Mouse (Mus musculus) stomach, embryonic 14.5 days (tissue): ENCODE measurements around the gene Elf3. TPM values are rescaled to one million over a fixed set of nuclear protein-coding genes. Genes with fewer than 3 reads are reported as not detected.
"Not testable (repeated sequence)": the region's sequence is repeated elsewhere in the genome, so short reads cannot be mapped to it uniquely, and the experiment has no call there.

Experiments
- ATAC-seq: fragments of 200-750 bp; cut with Nextera tagmentation; 2 replicates; pipeline ENCODE4 v1.8.0; 2017; ENCODE audit warnings: low read depth, moderate TSS enrichment; ENCODE audit not compliant: insufficient number of reproducible peaks, insufficient read depth, low FRiP score
- H3K27ac ChIP-seq: fragments of 300-500 bp; sonication (generic); 2 replicates; pipeline ENCODE4 v1.5.1; 2014; ENCODE audit warnings: mild to moderate bottlenecking, low read length, moderate library complexity, mixed read lengths
- H3K27me3 ChIP-seq: fragments of 300-500 bp; sonication (generic); 2 replicates; pipeline ENCODE4 v1.6.1; 2014; ENCODE audit warnings: low read length, control low read depth, mixed read lengths; ENCODE audit not compliant: control insufficient read depth, insufficient read depth
- H3K36me3 ChIP-seq: fragments of 300-500 bp; sonication (generic); 2 replicates; pipeline ENCODE4 v1.6.1; 2014; ENCODE audit warnings: mild to moderate bottlenecking, control low read depth, low read length, moderate library complexity, mixed read lengths; ENCODE audit not compliant: control insufficient read depth, insufficient read depth
- H3K4me1 ChIP-seq: fragments of 300-500 bp; sonication (generic); 2 replicates; pipeline ENCODE4 v1.6.1; 2014; ENCODE audit warnings: low read length, control low read depth, mixed read lengths; ENCODE audit not compliant: control insufficient read depth, insufficient read depth
- H3K4me2 ChIP-seq: fragments of 300-500 bp; sonication (generic); replicated peaks from 2 replicates; pipeline ENCODE4 v1.6.1; 2014; ENCODE audit warnings: low read depth, low read length, control low read depth
- H3K4me3 ChIP-seq: fragments of 300-500 bp; sonication (generic); 2 replicates; pipeline ENCODE4 v1.5.1; 2014; ENCODE audit warnings: low read depth, low read length, control low read depth
- H3K9ac ChIP-seq: fragments of 300-500 bp; sonication (generic); replicated peaks from 2 replicates; pipeline ENCODE4 v1.6.1; 2014; ENCODE audit warnings: low read depth, mild to moderate bottlenecking, control low read depth, low read length, moderate library complexity, mixed read lengths
- H3K9me3 ChIP-seq: fragments of 300-500 bp; sonication (generic); 2 replicates; pipeline ENCODE4 v1.6.1; 2016; ENCODE audit warnings: low read depth, low read length, control low read depth; ENCODE audit not compliant: control insufficient read depth
- WGBS: fragments of 180-500 bp; shearing (Covaris S2); extraction: QIAGEN DNeasy Blood & Tissue Kit; methylation state at CpG from one replicate; pipeline ENCODE4 v1.1.7; 2014; 5-methylcytosine and 5-hydroxymethylcytosine counted together
- polyA plus RNA-seq: library from polyadenylated mRNA; unstranded; fragments of >200 nt; fragmentation: Nextera tagmentation; extraction: Ambion mirVana; gene quantifications from 2 replicates; pipeline ENCODE4 v1.2.1, GENCODE M21; 2014

Gene Elf3
- polyA plus RNA-seq, 1 experiment from 2014 or later = 98.9 TPM

DNA sequence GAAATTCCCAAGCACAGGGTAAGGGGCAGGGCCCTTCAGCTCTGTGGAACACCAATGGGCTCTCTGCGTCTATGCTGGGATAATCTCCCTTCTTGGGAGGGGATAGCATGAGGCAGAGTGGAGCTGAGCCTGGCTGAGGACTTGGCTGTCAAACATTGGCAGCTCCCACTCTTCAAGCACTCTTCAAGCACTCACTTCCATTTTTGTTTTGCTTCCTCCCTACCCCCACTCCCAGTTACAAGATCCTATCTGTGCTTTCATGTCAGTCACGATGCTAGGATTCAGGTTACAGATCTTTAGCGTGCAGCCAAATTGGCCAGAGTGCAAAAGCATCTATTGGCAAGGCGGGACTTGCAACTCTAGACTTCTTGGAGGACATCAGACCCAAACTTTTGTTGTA, 5.5 kb downstream of the Elf3 start:
- H3K36me3 ChIP-seq = peaks cover 4% of the 10 kb centered on the region; the same call in 1 of the 2 replicates
- no peak overlapping the region for H3K27ac ChIP-seq
- no peaks in the 10 kb centered on the region for H3K9me3 ChIP-seq
- no peak for ATAC-seq
- H3K9ac ChIP-seq = no peak overlapping the region
- no peak overlapping the region for H3K4me2 ChIP-seq
- WGBS = 26% methylated on average over 4 of the region's 4 CpGs
- no peak overlapping the region for H3K4me3 ChIP-seq
- H3K4me1 ChIP-seq = peaks cover 8% of the 10 kb centered on the region; the same call in 1 of the 2 replicates
- no peaks in the 10 kb centered on the region for H3K27me3 ChIP-seq

DNA sequence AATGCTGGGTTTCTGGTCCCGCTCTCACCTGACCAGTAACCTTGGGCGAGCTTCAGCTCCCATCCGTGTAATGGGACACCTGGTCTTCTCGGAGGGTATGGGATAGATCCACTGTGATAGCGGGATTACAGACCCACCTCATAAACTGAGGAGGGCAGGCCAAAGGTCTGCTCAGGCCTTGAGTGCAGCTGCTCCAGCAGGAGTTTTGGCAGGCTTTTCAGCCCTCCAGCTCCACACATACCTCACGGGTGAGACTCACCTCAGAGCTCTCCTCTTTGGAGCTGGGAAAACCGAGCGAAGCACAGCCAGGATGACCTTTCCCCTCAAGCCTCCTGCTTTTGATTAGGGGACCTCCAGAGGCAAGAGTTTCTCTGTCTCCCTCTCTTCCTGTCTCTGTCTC, 7.0 kb downstream of the Elf3 start:
- Histone ChIP-seq H3K4me1 (peaks cover 8% of the 10 kb centered on the region; the same call in 1 of the 2 replicates), H3K27me3 (no peaks in the 10 kb centered on the region), H3K9ac (no peak overlapping the region), H3K4me3 (no peak overlapping the region), H3K4me2 (no peak overlapping the region), H3K9me3 (no peaks in the 10 kb centered on the region), H3K27ac (peak overlapping the region; percentile 72; the same call in 1 of the 2 replicates), H3K36me3 (peaks cover 4% of the 10 kb centered on the region; the same call in 1 of the 2 replicates)
- no peak for ATAC-seq
- 83% methylated on average over 8 of the region's 8 CpGs for WGBS

DNA sequence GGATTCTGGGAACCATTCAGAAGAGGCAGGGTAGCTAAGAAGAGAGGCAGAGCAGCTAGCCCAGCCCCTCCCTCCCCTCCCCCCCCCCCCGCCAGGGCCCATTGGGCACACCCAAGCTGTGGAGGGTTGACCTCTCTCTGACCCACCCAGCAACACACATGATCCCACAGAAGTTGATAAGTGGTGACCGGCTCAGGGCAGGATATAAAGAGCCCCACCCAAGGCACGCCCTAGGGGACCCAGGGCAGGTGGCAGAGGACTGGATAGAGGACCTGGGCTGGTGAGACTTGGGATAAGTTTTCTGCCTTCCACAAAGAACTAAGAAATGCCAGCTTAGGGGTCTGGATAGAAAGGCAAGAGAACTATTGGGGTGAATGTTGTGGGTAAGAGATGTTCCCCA, 7.7 kb downstream of the Elf3 start:
- no peak overlapping the region for H3K9ac ChIP-seq
- no peaks in the 10 kb centered on the region for H3K27me3 ChIP-seq
- ATAC-seq = peak; percentile 94
- WGBS = 69% methylated on average over 2 of the region's 3 CpGs
- H3K4me3 ChIP-seq = no peak overlapping the region
- peaks cover 4% of the 10 kb centered on the region; the same call in 1 of the 2 replicates for H3K36me3 ChIP-seq
- peaks cover 8% of the 10 kb centered on the region; the same call in 1 of the 2 replicates for H3K4me1 ChIP-seq
- H3K9me3 ChIP-seq = no peaks in the 10 kb centered on the region
- H3K4me2 ChIP-seq = no peak overlapping the region
- H3K27ac ChIP-seq = peak overlapping the region; percentile 72

DNA sequence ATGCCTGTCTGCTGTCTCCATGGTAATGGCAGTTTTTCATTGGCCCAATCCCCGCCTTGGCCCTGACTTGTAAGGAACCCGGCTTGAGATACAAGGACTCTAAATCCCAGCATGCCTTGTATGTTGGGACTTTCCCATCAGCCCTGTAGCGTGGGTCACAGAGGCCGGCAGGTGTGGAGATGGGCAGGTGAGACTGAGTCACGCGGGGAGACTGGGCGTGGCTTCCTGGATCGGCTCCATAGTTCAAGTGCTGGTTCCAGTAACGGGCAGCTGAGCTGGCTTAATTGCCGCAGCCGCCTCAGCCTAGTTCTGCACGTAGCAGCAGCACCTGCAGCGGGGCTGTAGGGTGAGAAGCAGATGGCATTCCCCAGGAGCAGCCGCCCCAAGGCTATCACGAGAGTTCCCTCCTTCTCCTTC, 9.9 kb downstream of the Elf3 start:
- 10% methylated on average over 15 of the region's 15 CpGs for WGBS
- peak; percentile 66 for ATAC-seq
- no peak overlapping the region for H3K4me3 ChIP-seq
- H3K27me3 ChIP-seq = no peaks in the 10 kb centered on the region
- peak overlapping the region; percentile 17 for H3K4me2 ChIP-seq
- no peak overlapping the region for H3K9ac ChIP-seq
- peaks cover 8% of the 10 kb centered on the region; the same call in 1 of the 2 replicates for H3K4me1 ChIP-seq
- H3K27ac ChIP-seq = peak overlapping the region; percentile 2; the same call in 1 of the 2 replicates
- no peaks in the 10 kb centered on the region for H3K9me3 ChIP-seq
- no peaks in the 10 kb centered on the region; the same call in 1 of the 2 replicates for H3K36me3 ChIP-seq

DNA sequence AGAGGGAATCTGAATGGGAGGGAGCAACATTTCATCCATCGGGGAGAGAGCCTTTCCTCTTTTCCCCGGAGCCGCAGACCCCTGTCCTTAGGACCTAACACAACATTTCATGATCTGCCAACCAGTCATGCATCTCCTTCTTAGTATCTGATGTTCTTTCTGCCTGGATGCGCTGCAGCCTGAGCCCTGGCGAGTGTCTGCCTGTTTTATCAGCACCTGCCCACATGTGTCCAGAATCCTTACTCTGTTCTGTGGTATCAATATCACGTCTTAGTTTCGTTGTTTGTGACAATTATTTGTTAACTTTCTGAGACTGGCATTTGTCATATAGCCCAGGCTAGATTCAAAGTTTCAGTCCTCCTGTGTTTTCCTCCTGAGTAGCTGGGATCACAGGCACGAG, 14.4 kb downstream of the Elf3 start:
- Histone ChIP-seq H3K27me3 (no peaks in the 10 kb centered on the region), H3K9ac (no peak overlapping the region), H3K4me1 (peaks cover 4% of the 10 kb centered on the region; the same call in 1 of the 2 replicates), H3K36me3 (no peaks in the 10 kb centered on the region), H3K4me2 (no peak overlapping the region), H3K9me3 (no peaks in the 10 kb centered on the region), H3K4me3 (no peak overlapping the region), H3K27ac (no peak overlapping the region)
- WGBS = 78% methylated on average over 8 of the region's 8 CpGs
- ATAC-seq = no peak

DNA sequence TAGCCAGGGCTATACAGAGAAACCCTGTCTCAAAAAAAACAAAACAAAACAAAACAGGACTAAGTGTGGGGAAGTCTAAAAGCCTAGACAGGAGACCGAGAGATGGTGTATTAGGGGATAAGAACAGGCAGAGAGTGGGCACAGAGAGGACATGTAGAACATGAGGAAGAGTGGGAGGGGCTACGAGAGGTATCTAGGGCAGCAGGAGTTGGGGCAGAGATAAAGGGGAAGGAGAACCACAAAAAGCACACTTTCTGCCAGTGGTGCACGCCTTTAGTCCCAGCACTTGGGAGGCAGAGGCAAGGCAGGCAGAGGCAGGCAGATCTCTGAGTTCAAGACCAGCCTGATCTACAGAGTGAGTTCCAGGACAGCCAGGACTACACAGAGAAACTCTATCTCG, 18.2 kb downstream of the Elf3 start:
- 94% methylated on average over 4 of the region's 4 CpGs for WGBS
- ATAC-seq, H3K27ac ChIP-seq, H3K36me3 ChIP-seq, H3K4me2 ChIP-seq, H3K27me3 ChIP-seq, H3K9me3 ChIP-seq, H3K4me3 ChIP-seq, H3K9ac ChIP-seq, H3K4me1 ChIP-seq: not testable (repeated sequence)

DNA sequence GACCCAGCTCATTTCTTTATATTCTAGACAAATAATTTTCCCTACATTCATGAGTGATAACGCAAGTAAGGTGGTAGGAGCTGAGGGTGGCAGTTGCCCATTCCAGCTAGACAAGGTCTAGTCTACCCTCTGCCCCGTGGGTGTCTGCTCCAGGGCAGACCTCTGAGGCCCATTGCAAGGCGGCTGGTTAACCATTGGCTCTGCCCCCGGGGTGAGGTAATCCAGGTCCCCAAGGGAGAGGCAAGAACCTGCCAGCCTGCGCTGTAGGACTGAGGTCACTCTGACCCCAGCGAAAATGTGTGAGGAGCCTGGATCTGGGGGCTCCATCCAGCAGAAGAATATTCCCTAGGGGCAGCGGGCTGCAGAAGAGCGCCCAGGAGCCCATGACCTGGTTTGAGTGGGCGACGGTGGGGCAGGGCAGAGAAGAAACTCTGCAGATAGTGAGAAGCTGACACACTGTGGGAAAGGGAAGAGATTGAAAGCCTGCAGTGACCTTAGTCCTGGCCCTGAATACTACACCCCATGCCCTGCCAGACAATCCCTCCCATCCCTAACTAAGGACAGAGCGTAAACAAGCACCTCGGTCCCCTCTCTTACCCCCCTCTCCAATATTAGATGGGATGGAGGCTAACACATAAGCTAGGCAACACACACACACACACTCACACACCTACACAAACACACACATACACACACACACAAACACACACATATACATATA, 21.1 kb downstream of the Elf3 start:
- H3K27ac ChIP-seq = no peak overlapping the region
- no peak for ATAC-seq
- H3K4me1 ChIP-seq = no peaks in the 10 kb centered on the region
- no peaks in the 10 kb centered on the region for H3K27me3 ChIP-seq
- no peak overlapping the region for H3K4me3 ChIP-seq
- H3K4me2 ChIP-seq = no peak overlapping the region
- no peaks in the 10 kb centered on the region for H3K9me3 ChIP-seq
- no peak overlapping the region for H3K9ac ChIP-seq
- H3K36me3 ChIP-seq = no peaks in the 10 kb centered on the region
- WGBS = 58% methylated on average over 12 of the region's 12 CpGs

DNA sequence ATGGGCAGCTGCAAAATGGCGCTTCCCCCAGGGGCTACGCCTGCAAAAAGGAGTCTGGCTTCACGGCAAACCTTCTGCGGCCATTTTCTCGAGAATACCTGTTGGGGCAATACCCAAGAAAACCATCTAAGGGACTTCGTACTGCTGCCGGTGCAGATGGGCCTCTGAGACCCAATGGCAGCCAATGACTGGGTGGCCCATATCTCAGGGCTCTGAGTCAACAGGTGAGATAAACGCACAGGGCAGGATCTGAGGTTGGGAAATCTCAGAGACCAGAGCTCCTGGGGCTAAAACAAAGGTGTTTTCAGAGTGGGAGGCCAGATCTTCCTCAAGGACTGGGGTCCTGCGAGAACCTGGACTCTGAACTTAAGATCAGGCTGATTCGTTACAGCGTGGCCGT, 23.6 kb downstream of the Elf3 start:
- no peak overlapping the region for H3K9ac ChIP-seq
- H3K4me1 ChIP-seq = no peaks in the 10 kb centered on the region
- H3K27me3 ChIP-seq = no peaks in the 10 kb centered on the region
- no peaks in the 10 kb centered on the region for H3K9me3 ChIP-seq
- H3K27ac ChIP-seq = no peak overlapping the region
- no peaks in the 10 kb centered on the region for H3K36me3 ChIP-seq
- no peak overlapping the region for H3K4me2 ChIP-seq
- no peak overlapping the region for H3K4me3 ChIP-seq
- WGBS = 82% methylated on average over 12 of the region's 12 CpGs
- ATAC-seq = 0 out of 2 replicates have a peak, but pooled peaks have one; percentile 56
